ENCODE assay signal across 17 mouse cellular contexts in the genomic region with DNA sequence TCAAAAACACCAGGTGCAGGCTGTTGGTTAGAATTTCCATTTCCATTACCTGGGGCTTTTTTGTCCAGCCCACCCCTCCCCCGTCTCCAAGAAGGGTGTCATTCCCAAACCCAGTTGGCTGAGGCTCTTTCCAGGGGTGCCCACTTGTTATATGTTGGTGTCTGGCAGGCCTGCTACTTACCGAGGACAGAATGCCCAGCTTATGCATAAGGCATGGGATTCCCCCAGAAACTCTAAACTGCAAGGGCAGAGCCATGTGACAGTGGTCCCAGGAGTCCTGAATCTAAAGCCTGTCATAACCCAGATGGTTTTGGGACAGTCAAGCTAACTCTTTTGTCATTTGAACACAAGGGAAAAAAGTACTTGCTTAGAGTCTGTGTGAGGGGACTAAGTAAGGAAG.
"Had no signal": no experiment of that assay in that cellular context is flagged by ENCODE, and none has a peak within 500 bp of the region (broad histone marks: within the 10 kb centered on the region; RNA-seq: fewer than 3 reads in every experiment).

No protein-coding gene starts in this region.

- H3K4me2 ChIP-seq: neural tube, embryonic 12.5 days; neural tube, embryonic 13.5 days; neural tube, embryonic 15.5 days; stomach, embryonic 15.5 days had no signal

- H3K27me3 ChIP-seq: neural tube, embryonic 12.5 days; neural tube, embryonic 13.5 days; neural tube, embryonic 15.5 days; stomach, embryonic 15.5 days had no signal

- DNase-seq: retina, postnatal 1 day; right cerebral cortex, adult 18-20 months; right cerebral cortex, postnatal 14 days; right cerebral cortex, postnatal 25 days; right cerebral cortex, postnatal 4 days; spleen, adult 18-20 months; thymus, adult 18-20 months; thymus, adult 2 months; thymus, postnatal 14 days; thymus, postnatal 25 days; thymus, postnatal 36 days; thymus, postnatal 4 days had no signal

- H3K9ac ChIP-seq: neural tube, embryonic 12.5 days; neural tube, embryonic 13.5 days; neural tube, embryonic 15.5 days; stomach, embryonic 15.5 days had no signal

- H3K9me3 ChIP-seq: neural tube, embryonic 12.5 days; neural tube, embryonic 13.5 days; neural tube, embryonic 15.5 days; stomach, embryonic 15.5 days had no signal

- H3K4me3 ChIP-seq: neural tube, embryonic 12.5 days; neural tube, embryonic 13.5 days; neural tube, embryonic 15.5 days; stomach, embryonic 15.5 days had no signal

- H3K27ac ChIP-seq: neural tube, embryonic 12.5 days; neural tube, embryonic 13.5 days; neural tube, embryonic 15.5 days; stomach, embryonic 15.5 days; stomach, postnatal 0 days had no signal

- H3K36me3 ChIP-seq: neural tube, embryonic 12.5 days; neural tube, embryonic 13.5 days; neural tube, embryonic 15.5 days; stomach, embryonic 15.5 days had no signal
